Mouse (Mus musculus) MEL (cell line): ENCODE measurements around the gene Cyp2c70.

Source experiments
- CHD2 ChIP-seq: IDR thresholded peaks from 2 replicates; pipeline ENCODE4 v1.6.1; 2011; ENCODE audit warnings: low read length, improper control_type of control experiment
- CTCF ChIP-seq, 3 experiments: IDR thresholded peaks in 2 of 3; conservative IDR thresholded peaks in 1 of 3; 2 replicates each; pipeline ENCODE4 v1.5.1; 2011 to 2012; ENCODE audit warnings: low read length in 3 of 3, low read depth in 2 of 3, mild to moderate bottlenecking in 2 of 3, improper control_type of control experiment in 1 of 3, inconsistent platforms in 1 of 3, mixed read lengths in 1 of 3, moderate library complexity in 1 of 3; ENCODE audit not compliant: control insufficient read depth in 1 of 3, insufficient read depth in 1 of 3, poor library complexity in 1 of 3, severe bottlenecking in 1 of 3
- MAX ChIP-seq: IDR thresholded peaks from 2 replicates; pipeline ENCODE4 v1.6.1; 2011; ENCODE audit warnings: low read length, improper control_type of control experiment
- USF2 ChIP-seq, 2 experiments: IDR thresholded peaks; 2 replicates each; pipeline ENCODE4 v1.6.1; 2011 to 2012; ENCODE audit warnings: improper control_type of control experiment in 2 of 2, low read length in 2 of 2, borderline replicate concordance in 1 of 2, inconsistent platforms in 1 of 2, low read depth in 1 of 2, mild to moderate bottlenecking in 1 of 2; ENCODE audit not compliant: insufficient read depth in 1 of 2

DNA sequence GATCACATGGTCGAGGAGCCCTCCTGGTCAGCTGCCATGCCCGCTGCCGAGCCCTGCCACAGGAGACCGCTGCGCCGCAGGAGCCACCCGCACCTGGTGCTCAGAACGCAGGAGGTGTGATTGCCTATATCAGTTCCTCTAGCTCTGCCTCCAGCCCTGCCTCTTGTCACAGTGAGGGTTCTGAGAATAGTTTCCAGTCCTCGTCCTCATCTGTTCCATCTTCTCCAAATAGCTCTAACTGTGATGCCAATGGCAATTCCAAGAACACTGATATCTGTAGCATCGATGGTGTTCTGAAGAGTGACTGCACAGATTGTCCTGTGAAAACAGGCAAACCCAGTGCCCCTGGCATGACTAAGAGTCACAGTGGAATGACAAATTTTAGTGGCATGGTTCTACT lies 3.5 kb upstream of the Cyp2c70 start:
- TF ChIP-seq USF2 (IDR thresholded peaks at IDR 0.05; ENCODE audit: borderline replicate concordance in 1 of 2, insufficient read depth in 1 of 2, low read depth in 1 of 2, low read length in 2 of 2): no peak
- TF ChIP-seq MAX: no peak
- TF ChIP-seq CTCF (IDR thresholded peaks at IDR 0.05 in 2 of 3, conservative IDR thresholded peaks at IDR 0.05 in 1 of 3; ENCODE audit: control insufficient read depth in 1 of 3, insufficient read depth in 1 of 3, low read depth in 2 of 3, low read length in 3 of 3, poor library complexity in 1 of 3, severe bottlenecking in 1 of 3): no peak
- TF ChIP-seq CHD2: no peak
